Mouse (Mus musculus) brain, embryonic 14.5 days (tissue): Measurements from ENCODE around the gene Ttc30b. TPM values are rescaled to one million over a fixed set of nuclear protein-coding genes. Genes with fewer than 3 reads are reported as not detected.
"Not testable (repeated sequence)": the region's sequence is repeated elsewhere in the genome, so short reads cannot be mapped to it uniquely, and the experiment has no call there.

Experiments
- DNase-seq: peaks from one replicate; pipeline ENCODE4 v3.0.0-alpha.2; 2011; ENCODE audit warnings: low read depth
- CTCF ChIP-seq: fragments of 200-500 bp; IDR thresholded peaks from 2 replicates; pipeline ENCODE4 v1.5.1; 2012; ENCODE audit warnings: inconsistent platforms, mild to moderate bottlenecking, moderate library complexity, borderline replicate concordance; ENCODE audit not compliant: insufficient read depth, insufficient read length; ENCODE audit errors: extremely low read depth
- POLR2A ChIP-seq: fragments of 200-500 bp; IDR thresholded peaks from 2 replicates; pipeline ENCODE4 v1.6.1; 2012; ENCODE audit warnings: mild to moderate bottlenecking, inconsistent platforms, borderline replicate concordance; ENCODE audit not compliant: poor library complexity, insufficient read depth, insufficient read length, severe bottlenecking; ENCODE audit errors: extremely low read depth
- polyA plus RNA-seq: library from polyadenylated mRNA; depleted of rRNA; stranded (reverse); fragments of >200 nt; gene quantifications from 2 replicates; pipeline ENCODE4 v1.2.3, GENCODE M21; 2012

Gene Ttc30b
- polyA plus RNA-seq, 1 experiment = 13.5 TPM

DNA sequence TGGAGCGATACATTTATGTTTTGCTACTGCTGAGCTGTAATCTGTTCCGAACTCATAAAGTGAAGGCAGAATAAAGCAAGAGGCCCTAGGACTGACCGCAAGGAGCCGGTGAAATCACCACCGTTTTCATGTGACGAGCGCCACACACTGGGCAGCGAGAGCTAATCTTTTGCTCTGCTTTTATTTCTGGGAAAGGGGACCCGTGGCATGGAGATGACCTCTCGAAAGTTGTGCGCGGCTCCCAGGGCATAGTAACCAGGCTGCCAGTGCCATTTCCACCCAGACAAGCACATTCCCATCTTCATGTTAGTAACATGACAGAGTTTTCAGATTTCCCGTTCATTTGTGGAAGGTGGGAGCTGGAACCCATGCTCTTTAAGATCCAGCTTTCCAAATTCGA is 26.1 kb upstream of the Ttc30b start:
- TF ChIP-seq POLR2A = no peak
- peak; percentile 60 for TF ChIP-seq CTCF
- DNase-seq = peak; percentile 73

DNA sequence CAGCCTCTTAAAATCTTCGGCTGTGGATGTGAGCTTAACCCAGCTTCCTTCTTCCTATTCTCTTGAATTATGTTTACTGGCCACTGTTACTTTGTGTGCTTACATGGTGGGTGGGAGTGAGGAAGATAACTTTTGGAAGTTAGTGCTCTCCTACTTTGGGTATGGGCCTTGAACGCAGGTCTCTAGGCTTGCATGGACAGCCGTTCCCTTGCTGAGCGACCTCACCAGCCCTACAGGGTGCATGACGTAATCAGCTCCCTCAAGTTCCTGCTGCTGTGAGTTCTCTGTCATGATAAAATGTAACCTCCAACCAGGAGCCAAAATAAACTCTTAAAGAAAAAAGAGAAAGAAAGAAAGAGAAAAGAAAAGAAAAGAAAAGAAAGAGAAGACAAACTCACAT is 25.7 kb upstream of the Ttc30b start:
- DNase-seq = no peak
- TF ChIP-seq CTCF (no peak), POLR2A (no peak)

DNA sequence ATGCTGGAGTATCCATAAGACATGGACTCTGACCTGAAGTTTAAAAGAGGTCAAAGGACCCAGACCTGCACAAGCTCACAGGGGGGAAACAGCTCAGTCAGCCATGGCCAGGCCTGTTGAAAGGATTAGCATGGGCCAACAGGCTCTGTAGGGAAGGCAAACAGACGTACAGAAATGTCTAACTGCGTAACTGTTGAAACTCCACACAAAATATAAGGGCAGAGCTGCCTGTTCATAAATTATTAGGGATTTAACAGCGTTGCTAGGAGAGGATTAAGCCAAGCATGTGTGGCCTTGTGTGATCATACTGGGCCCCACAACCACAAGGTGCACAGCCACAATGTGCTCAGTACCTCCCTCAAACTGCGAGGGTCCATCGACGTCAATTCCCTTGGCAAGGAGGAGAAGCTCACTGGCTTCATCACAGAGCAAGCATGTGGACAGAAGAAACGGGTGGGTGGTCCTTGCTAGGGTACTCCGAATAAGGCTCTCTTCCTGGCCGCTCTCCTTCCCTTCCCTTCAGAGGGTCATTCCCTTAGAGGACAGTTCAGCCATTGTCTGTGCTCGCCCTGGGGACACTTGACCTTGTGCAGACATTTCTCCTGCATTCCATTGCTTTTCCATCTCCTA is 24.9 kb upstream of the Ttc30b start:
- TF ChIP-seq POLR2A (no peak), CTCF (no peak)
- no peak for DNase-seq

DNA sequence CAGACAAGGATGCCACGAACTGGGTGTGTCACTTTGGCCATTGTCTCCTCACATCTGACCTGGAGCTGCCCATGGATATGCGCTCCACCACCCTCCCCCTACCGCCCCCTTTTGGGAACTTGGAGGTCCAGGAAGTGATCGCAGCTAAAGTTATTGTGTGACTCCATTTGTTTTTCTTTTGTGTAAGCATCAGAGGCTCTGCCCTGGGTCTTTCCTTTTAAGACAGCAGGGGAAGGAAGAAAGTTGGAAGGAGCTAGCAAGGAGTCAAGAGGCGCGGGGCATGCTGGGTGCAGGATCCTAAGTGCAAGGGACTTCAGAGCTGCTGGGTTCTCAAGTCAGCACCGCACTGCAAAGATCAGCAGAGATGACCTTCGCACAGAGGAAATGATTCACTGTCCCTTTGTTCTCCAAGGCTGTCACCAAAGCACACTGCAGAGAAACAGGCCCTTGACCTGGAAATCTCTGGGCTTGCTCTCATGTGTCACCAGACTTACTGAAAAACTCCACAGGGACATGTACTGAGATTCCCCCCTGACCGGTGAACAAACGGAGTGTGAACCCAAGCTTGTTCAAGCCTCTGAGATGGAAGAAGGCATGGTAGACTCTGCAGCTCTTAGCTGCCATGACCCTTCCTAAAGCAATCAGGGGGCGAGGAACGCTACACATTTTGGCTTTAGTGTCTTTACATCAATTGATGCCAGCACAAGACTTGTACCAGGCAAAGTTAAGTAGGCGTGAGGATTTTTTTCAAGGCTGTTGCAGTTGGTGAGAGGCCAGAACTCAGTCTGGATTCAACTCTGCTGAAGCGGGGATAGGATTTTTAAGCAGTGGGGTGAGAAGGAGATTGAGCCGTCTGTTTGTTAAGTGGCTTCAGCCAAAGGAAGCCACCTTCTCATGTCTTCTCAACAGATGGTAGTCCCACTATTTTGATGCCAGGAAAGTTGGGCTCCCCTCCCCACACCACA is 22.3 kb upstream of the Ttc30b start:
- DNase-seq = peak; percentile 59
- TF ChIP-seq CTCF (no peak), POLR2A (no peak)

DNA sequence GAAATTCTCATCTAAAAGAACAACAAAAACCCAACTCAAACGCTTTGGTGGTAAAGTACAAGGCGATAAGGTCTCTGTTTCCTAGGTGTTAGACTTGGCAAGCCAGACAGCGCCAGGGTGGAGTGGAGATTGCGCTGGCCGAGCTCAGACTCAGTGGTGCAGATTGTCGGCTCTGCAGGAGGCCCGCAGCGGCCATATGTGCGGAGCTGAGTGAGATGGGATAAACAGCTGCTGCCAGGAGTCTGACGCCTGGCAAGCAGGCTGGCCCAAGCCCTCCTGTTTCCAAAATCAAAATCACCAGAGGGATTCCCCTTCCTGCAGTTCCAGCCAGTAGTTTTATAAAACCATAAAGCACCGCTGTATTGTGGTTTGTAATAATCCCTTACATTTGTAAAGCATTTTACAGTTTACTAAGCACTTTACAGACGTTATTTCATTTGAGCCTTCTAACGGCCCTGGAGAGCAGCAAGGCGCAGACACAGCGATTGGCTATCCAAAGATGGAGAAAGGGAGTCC is 21.5 kb upstream of the Ttc30b start:
- no peak for TF ChIP-seq CTCF
- no peak for TF ChIP-seq POLR2A
- peak; percentile 89 for DNase-seq

DNA sequence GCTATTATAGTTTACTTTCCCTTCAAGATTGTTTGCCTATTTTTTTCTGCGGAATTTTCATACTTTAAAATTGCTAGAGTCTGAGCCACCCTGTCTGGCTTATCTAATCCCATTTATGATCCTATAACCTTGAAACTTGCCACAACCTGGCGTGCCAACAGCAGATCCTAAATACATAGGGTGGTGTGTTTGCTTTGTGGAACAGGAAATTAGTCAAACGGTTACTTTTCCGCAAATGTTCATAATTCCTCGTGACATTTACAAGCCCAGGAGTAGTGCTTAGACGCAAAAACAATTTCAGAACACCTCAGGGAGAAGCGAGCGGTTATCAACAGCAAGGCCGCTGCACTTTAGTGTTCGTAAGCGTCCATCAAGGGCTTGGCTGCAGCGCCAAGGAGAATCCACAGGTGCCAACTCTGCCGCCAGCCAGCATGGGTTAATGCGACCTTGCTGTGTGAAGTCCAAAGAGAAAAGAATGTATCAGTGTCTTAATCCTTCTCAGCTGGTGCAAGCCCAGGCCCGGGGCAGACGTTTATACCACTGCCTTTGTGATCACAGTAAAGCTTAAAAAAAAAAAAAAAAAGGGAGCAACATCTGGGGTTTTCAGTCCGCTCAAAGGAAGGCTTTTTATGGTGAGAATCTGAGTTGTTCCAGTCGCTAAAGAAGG is 20.9 kb upstream of the Ttc30b start:
- TF ChIP-seq POLR2A = no peak
- no peak for TF ChIP-seq CTCF
- DNase-seq = peak; percentile 74

DNA sequence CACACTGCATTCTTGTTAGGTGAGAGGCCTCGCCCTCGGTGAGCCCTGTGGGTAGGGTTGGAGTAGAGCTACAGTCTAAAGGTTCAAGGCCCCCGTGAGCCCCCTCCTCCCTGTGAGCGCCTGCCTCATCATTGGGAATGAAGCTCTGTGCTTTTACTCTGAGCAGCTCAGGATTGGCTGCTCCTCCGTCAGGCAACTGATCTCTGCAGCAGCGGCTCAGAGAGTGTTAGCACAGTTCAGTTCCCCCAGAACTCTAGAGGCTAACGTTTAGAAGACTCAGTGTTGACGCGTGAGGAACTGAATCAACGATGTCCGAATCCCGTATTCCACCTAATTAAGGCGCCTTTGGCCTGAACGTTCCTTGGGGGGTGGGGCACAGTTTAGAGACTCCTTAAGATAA is 17.3 kb upstream of the Ttc30b start:
- TF ChIP-seq CTCF (no peak), POLR2A (no peak)
- no peak for DNase-seq

DNA sequence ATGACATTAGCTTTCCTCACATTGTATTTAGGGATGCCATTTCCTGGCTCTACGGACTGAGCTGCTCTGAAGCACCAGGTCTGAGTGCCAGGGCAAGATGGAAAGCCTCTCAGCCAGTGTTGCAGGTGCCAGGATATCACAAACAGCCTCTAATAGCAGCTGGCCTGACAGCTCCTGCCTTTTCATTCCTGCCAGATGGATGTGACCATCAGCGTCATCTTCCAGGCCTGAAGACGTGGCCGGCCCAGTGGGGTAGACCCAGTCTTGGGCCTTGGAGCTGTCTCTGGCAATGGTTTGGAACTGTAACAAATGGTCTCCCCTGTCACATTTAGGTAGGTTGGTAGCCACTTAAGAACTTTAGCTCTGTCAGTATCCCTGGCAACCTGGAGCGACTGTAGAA is 14.9 kb upstream of the Ttc30b start:
- DNase-seq = no peak
- TF ChIP-seq POLR2A (no peak), CTCF (no peak)

DNA sequence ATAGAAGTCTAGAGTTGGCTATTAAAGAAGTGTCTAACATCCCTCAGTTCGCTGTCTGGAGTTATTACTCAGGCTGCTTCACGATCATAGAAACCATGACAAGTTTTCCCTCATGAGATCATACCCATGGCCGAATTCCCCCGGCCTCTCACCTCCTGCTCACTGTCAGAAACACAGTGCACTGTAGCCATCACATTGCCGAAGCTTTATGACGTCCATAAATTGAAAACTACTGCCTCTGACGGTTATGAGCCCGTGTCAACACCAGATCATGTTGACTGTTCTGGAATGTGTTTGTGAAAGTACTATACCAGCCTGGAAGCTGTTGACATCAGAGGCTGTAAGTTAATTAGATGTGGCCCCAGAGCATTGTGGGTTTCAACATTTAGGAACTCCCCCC is 12.3 kb upstream of the Ttc30b start:
- no peak for TF ChIP-seq CTCF
- no peak for TF ChIP-seq POLR2A
- DNase-seq = no peak

DNA sequence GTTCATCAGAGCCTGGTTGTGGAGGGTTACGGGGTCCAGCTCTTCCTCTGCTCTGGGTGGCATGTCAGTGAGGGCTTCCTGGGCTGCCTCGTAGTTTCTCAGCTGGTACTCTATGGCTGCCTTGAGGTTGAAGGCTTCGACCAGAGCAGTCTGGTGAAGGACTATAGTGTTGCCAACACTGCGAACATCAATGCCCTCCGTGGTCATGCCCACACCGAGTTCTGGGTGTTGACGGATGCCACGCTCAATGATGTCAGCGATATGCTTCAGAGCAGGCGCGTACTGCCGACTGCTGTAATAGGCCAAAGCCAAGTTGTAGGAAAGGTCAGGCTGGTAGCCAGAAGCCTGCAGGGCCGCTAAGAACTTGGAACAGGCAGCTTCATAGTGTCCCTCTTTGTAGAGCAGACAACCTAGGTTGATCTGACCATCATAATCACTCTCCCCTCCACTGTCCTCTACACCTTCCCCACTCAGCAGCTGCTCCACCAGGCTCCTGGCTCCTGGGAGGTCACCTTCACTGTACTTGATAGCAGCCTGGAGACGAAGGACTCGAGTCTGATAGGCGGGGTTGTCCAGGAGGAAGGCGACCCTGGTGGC is 767 bp downstream of the Ttc30b start:
- DNase-seq = not testable (repeated sequence)

DNA sequence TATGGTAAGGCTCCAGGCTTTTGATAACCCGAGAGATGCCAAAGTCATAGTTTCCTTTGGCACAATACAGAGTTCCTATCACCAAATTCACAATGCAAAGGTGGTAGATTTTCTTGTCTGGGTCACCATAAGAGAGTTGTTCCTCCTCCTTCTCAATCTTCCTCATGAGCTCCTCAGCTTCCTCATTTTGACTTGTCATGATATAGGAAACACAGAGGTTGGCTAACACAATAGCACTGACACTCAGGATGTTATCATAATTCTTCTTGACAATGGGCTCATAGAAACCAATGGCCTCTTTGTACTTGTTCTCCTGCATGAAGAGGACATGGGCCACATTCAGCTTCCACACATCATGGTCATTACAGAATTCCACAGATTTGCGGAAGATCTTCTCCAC is 1.7 kb downstream of the Ttc30b start:
- DNase-seq = not testable (repeated sequence)

DNA sequence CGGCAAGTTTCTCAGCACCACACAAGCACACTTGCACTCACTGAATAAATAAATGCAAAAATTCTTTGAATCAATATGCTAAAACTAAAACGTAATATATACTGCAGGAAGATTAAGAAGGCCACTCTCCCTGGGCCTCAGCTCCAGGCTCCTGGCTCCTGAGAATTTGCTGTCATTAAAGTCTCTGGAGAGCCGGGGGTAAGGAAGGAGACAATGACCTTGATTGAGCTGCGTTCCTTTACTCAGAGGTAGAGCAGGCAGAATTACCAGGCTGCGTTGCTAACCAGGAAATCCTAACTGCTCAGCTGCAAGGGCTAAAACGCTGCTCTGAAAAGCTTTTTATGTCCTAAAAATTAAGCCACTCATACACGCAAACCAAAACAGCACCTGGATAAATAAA is 4.8 kb downstream of the Ttc30b start:
- no peak for DNase-seq
- TF ChIP-seq CTCF (no peak), POLR2A (no peak)

DNA sequence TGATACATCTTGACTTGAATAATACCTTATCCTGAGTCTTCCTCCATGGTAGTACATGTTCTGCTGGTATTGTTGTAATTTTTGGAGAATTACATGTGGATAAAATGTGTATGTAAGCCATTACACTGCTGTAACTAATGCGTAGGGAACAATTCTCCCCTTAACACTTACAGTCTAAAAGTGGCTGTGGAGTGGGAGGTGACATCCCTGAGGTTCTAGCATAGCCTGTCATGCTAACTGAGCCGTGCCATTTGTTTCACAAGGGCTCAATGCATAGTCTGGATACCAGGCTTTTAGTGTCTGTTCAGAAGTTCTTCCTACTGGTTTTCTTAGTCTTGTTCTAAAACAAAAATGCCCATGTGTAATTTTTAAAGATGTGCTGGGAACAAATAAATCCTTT is 7.4 kb downstream of the Ttc30b start:
- no peak for TF ChIP-seq CTCF
- TF ChIP-seq POLR2A = no peak
- DNase-seq = no peak

DNA sequence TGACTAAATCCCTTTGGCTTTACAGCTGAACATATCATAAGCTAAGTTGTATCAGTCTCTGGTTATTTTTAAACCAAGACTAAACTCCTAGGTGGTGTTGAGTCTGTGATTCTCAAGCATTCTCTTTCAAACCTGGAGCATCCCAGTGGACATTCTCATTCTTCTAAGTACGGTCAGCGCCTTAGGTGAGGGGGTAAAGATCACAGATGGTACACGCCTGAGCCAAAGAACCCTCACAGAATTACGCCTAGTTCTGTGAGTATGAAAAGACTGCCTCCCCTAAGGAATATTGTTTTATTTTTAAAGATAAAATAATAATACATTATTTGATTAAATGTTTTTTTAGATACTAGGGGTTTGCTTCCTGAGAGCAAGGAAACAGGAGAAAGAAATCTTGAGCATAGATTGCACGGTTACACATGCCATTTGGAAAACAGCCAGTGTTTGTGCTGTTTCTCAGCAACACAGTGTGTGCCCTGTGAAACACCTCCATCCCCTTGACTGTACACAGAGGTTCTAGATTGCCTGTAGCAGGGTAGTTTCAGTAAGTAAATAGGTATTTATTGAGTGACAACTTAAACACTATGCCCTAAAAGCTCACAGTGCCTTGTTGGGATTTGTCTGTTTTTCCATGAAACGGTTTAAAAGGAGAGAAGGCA is 8.5 kb downstream of the Ttc30b start:
- DNase-seq = no peak
- TF ChIP-seq POLR2A (no peak), CTCF (no peak)
